Mouse (Mus musculus): Measurements from ENCODE around the gene Ints13. TPM values are rescaled to one million over a fixed set of nuclear protein-coding genes. Genes with fewer than 3 reads are reported as not detected.

Gene Ints13
- polyA plus RNA-seq (2012; rRNA removed): 87.7 and 146 TPM in 2 replicates

DNA sequence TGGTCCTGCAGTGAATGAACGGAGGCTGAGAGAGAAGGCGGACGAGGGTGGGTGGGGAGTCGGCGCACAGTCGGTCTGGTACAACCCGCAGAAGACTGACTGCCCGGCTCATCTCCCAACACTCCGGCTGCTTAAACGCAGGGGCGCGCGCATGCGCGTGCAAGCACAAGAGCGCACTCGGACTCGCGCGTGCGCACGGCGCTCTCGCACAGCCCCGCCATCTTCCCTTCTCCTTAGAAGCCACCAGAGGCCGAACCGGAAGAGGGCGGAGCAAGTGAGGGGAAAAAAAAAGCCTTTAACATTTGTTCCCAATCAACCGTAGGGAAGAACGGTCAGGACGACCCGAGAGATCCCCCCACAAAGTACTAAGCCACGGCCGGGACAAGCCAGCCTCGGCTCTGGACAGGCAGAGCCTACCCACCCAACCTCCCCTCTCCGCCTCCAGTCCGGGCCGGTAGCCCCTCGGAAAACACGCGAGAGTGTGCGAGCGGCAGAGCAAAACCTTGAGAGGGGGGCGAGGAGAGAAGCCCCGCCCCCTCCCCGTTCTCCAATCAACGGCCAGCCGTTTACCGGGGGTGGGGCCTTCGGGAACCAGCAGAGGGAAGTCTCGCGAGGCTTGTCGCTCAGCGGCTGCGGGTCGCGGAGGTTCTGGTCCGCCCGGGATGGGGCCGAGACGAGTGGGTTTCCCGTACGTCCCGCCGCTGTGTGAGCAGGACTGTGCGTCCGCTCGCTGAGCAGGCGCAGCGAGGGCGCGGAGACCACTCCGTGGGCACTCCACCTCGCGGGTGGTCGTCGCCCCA lies at the start of gene Ints13:
TSS of gene Ints13 (minus strand) at position 526 of the 800 bp plus-strand sequence.

DNA sequence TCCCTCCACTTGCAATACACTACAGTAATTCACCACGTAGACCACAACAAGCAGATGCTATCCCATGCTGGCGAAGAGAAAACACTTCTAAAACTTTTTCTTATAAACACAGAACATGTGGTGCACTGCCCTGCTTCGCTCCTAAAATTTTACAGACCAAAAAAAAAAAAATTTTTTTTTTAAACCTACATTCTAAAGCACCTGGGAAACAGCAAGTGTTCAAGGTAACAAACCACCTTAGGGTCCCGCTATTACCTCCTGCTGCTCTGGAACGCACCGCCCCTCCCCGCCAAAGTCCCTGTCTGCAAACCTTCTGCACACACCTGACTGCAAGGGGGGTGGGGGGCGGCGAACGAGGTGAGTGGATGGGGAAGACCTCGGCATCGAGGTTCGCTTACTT lies 732 bp downstream of the Ints13 start, which contains the start of gene Fgfr1op2:
TSS of gene Fgfr1op2 (plus strand) at position 301 of the 400 bp plus-strand sequence.

DNA sequence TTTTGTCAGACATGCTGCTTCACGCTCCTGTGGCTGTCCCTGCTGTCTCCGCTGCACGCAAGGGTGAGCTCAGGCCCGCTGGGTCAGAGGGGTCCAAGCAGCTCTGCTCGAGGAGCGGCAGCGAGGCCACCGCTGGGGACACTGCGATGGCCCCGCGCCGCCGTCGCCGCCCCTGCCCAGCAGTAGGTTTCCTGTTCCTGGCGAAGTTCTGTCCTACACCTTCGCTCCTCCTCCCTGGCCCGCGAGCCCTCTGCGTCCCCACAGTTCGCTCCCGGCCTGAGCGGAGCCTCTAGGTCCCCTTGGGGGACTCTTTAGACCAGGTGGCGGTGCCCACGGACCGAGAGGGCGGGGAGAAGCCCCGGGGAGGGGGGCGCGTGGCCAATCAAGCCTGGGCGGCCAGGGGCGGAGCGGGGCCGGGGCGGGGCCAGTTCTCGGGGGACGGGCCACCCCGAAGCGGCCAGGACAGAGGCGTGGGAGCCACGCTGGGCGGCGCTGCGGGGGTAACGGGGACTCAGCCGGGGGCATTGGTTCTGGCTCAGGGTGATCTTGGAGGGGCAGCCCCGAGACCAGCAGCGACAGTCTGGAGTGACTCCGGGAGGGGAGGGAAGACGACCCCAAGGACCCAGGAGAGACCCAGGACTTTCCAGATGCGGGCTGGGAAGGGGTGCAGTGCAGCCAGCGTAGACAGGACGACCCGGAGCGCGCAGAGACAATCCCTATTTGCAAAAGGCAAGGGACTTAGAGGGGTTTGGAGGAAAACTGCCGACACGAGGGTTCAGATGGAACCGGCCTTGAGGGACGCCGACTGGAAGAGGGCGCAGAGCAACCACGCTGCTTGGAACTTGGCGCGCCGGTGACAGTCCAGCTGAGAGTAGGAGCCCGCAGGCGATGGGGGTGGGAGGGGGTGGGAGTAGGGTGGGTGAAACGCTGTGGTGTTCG lies 75.5 kb downstream of the Ints13 start, which contains the start of gene Itpr2:
TSS of gene Itpr2 (minus strand) at position 358 of the 939 bp plus-strand sequence.

Other genes with a start within 250 kb of the Ints13 start
- 1.3 and 1.8 TPM in 2 replicates for gene Itpr2, start 75.6 kb downstream of the Ints13 start, polyA plus RNA-seq (2012; rRNA removed)
- gene Fgfr1op2, start 632 bp downstream of the Ints13 start, polyA plus RNA-seq (2012; rRNA removed): 61.8 and 63.8 TPM in 2 replicates
- 51.2 and 115 TPM in 2 replicates for gene Med21, start 64.7 kb upstream of the Ints13 start, polyA plus RNA-seq (2012; rRNA removed)
- gene Tm7sf3, start 65.0 kb upstream of the Ints13 start, polyA plus RNA-seq (2012; rRNA removed): 8.9 and 14.7 TPM in 2 replicates
- 11.4 and 13.7 TPM in 2 replicates for gene Stk38l, start 147.2 kb upstream of the Ints13 start, polyA plus RNA-seq (2012; rRNA removed)
- gene Arntl2, start 218.2 kb upstream of the Ints13 start, polyA plus RNA-seq (2012; rRNA removed): 2.5 and 8.8 TPM in 2 replicates